Mouse (Mus musculus) retina, embryonic 14.5 days (tissue): ENCODE measurements around the gene D10Jhu81e.
"Not testable (repeated sequence)": the region's sequence is repeated elsewhere in the genome, so short reads cannot be mapped to it uniquely, and the experiment has no call there.

ENCODE experiments used
- DNase-seq: peaks from one replicate; pipeline ENCODE4 v3.0.0-alpha.2; 2015; ENCODE audit warnings: low spot score

The D10Jhu81e gene

DNA sequence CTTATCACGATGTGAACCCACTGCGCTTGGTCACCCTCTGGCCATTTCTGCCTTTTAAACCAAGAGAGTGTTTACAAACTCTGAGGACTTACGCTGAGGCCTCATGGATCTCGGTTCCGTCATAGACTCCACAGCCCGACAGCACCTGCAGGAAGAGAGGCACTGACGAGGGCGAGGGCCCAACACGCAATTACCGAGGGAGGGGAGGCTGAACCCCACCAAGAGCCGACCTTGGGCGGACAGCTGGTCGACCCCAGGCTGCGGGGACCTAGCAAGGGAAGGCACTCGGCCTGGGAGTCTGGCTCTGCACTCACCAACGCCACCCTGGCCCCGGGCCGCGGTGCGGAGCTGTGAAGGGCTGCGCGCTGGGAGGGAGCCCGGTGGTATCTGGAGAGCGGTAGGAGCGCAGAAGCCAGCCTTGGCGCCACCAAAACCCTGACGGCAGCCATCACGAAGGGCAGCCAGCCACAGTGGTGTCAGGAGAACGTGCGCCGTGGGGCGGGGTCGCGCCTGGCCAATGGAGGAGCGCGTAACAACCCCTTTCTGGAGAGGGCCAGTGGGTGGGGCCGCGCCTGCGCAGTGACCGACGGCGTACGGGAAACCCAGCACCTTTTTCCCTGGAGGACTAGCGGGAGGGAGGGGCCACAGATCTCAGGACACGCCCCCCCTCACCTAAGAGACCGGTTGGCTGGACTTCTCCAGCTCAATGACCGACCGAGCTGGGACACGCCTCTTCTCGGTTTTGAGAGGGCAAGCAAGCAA is at the start of gene D10Jhu81e:
D10Jhu81e (minus strand) TSS at position 502 of the 762 bp plus-strand sequence.
- DNase-seq: peak; percentile 99

DNA sequence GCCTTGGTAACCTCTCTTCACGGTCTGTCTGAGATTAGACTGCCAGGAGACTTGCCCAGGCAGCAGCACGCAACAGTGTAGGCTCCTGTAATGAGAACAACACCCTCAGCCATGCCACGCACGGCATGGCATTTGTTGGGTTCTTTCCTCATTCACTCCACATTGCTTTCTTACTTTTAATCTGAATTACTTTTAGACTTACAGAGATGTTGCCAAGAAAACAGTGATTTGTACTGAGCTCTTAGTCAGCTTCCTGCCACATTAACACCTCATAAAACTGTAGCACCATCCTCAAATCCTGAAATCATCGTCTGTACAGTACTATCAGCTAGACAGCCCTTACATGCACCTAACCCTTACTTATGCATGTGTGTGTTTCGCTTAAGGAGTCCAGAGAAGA is 49.0 kb upstream of the D10Jhu81e start:
- no peak for DNase-seq

DNA sequence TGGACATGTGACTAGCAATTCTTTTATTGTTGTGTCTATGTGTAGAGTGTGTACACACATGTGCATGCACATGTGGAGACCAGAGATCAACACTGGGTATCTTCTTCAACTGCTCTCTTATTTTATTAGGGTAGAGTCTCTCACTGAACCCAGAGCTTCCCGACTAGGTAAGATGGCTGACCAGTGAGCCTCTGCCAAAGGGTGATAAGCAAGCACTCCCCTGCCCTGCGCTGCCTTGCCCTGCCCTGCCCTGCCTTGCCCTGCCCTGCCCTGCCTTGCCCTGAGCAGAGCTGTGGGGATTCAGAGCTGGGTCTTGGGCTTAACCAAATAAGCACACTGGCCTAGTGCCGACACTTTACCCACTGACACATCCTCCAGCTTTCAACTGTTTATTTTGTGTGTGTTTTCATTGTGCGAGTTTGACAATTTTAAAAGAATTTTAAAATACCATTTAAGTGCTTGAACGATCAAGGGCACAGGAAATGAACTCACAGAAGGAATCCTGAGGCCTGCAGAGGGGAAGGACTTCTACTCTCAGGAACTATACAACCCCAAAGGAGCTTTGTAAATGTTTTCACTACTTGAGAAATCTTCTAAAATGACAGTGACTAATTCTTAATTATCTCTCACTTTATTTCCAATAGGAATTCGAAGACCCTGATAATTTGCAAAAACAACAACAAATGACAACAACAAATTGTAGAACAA is 46.9 kb upstream of the D10Jhu81e start:
- DNase-seq: no peak

DNA sequence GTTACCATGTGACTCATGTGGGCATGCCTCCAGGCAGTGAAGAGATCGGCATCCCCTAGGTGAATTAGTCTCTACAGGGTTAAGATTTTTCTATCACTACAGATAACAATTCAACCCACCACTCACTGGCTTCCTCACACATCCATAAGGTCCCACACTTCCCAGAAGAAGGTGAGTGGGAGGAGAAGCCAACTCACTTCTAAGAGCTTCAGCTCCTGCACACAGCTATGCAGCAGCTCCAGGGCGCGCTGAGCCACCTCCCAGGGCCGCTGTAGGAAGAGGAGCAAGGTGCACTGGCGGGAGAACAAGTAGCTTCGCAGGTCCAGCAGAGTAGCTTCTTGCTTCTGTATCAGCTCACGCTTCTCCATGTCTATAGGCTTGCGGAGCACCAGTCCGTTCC is 44.8 kb upstream of the D10Jhu81e start:
- no peak for DNase-seq

DNA sequence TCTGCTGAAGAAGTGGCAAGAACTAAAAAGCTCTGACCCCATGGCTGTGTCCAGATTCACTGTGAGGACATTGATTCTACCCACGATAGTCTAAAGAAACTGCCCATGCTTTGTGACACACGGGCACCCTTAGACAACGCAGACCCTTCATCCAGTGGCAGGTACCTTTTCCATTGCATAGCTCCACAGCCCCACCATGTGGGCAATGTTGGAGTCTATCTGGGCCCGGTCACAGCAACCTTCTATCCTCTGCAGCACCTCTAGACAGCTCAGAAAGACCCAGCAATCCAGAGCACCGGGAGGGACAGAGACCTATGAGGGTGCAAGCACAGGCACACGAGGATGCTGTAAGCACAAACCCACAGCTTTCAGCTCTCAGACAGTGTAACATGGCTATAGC is 41.7 kb upstream of the D10Jhu81e start:
- peak; percentile 29 for DNase-seq

DNA sequence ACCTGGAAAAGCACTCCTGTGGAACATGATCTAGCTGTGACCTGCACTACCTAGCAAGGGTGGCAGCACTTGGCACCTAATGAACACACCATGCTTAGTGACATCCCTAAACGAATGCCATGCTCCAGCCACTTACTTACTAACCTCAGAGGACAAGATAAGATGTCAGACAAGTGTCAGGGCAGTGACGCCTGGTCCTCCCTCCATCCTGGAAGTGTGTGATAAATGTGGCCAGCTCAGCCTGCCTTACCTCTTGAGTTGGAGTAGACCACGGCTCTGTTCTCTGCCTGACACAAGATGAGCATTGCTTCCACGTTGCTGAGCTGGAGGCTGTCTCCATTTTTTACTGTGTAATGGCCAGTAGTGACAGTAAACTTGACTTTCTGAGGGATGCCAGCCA is 31.6 kb upstream of the D10Jhu81e start:
- DNase-seq: no peak

DNA sequence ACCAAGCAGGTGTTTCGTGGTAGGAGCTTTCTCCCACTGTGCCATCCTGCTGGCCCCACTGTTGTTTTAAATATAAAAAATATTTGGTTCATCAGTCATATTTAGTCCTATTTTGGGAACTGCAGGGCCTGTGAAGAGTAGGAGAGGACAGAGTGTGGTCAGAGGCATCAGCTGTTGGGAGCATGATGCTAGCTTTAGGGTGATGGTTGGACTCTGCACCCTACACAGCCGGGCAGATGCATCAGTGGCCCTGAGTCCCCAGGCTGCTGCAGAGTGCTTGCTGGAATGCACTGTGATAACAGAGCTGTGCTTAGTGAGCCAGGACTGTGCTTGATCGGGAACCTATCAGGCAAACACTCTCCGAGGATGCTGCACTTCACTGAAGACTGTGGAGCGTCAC is 23.4 kb upstream of the D10Jhu81e start:
- no peak for DNase-seq

DNA sequence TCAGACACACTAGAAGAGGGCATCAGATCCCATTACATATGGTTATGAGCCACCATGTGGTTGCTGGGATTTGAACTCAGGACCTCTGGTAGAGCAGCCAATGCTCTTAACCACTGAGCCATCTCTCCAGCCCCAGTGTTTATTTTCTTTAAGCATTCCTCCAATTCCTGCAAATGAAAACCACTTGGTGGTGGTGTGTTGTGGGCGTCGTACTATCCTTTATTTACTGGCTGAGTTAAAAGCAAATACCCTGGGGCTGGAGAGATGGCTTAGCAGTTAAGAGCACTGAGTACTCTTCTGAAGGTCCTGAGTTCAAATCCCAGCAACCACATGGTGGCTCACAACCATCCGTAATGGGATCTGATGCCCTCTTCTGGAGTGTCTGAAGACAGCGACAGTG is 16.5 kb upstream of the D10Jhu81e start:
- not testable (repeated sequence) for DNase-seq

DNA sequence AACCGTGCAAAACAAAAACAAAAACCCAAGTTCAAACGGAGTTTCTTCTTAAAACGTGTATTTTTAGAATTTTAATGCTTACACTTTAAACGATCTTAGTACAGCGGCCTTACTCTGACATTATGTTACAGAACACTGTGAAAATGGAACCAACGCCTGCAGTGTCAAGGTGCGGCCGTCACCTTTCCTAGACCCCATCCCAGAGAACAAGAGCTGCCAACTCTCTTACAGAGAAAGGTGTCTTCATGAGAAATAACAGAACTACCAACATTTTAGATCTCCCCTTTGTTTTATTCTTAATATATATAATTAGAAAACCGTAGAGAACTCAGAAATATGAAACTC is 15.8 kb upstream of the D10Jhu81e start:
- no peak for DNase-seq

DNA sequence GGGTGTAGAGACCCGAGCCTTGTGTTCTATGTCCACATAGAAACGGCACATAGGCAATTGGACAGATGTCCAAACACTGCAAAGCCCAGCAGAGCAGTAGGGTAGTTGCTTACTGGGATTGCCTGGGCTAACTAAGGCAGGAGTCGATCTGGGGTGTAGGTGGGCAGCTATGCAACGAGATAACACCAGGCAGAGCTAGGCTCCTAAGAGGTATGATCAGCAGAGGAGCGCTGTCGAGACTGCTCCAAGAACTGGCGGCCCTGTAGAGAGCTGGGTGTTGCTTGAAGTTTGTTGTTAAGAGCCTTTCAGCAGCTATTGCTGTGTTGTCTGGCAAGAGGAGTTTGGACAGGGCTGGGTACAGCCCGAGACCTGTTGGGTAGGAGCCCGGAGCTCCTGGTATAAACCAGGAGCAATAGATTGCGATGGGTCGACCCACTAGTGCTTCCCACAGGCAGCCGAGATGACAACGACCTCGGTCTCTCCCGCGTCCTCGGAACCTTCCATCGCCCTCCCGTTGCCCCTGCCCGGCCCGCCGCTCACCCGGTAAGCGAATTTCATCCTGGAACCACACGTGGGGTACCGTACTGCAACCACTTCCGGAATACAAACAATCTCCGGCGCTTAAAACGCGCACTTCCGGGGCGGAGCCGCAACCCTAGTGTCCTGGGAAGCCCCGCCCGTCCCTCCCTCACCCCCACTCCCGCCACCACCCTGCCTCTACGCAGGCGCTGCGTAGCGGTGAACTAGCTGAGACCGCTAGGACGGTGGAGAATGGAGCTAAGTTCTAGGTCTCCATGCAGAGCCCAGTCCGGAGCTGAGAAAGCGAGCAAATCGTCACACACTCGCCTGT is 15.2 kb upstream of the D10Jhu81e start, which contains the start of gene Pwp2:
Pwp2 (minus strand) TSS at position 619 of the 850 bp plus-strand sequence.
- DNase-seq: peak; percentile 96

DNA sequence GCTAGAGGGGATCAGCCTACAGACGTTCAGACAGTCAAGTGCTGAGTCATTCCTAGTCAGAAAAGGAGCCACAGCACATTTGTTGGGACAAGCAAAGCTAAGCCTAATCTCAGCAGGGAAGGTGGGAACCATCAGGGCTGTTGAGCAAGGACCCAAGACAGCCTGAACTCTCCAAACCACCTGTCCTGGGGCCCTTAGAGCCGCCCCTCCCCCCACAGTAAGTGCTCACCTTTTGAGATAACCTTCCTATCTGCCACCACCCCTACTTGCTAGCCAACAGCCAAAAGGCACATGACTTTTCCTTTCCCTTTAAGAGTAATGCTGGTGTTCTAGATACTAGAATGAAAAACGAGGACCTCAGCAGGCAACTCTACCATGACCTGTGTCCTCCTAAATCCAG is 14.0 kb upstream of the D10Jhu81e start:
- no peak for DNase-seq

DNA sequence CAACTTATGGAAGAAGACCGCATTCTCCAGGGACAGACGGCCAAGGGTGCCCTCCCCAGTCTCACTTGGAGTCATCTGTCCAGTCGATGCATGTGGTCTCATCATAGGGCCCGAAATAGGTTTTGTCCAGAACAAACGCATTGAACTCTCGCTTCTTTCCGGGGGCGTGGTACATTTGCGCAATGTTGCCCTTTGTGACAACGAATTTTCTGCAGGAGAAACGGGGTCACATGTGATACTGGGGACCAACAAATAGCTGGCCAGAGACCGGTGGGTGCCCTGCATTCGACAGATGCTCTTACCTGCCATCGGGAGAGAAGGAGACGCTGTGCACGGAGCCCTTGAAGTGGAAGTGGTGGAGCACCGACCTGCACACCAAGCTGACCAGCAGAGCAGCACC is 12.7 kb upstream of the D10Jhu81e start:
- DNase-seq: no peak

DNA sequence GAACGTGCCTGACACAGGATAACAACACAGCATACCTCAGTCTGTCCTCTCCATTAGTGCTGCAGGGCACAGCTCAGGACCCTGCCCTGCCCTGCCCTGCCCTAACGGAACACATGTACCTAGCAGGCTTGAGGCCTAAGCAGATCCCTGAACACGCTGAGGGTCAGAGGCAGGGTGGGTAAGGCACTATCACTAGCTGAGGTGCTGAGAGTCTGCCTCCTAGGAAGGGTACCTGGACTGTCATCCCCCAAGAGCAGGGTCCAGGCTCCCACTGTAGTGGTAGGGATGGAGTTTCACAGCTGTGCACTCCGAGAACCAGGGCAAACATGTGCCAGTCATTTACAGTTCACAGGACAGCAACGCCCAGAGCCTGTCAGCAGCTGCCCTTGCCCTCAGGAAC is 4.9 kb upstream of the D10Jhu81e start:
- DNase-seq: no peak

DNA sequence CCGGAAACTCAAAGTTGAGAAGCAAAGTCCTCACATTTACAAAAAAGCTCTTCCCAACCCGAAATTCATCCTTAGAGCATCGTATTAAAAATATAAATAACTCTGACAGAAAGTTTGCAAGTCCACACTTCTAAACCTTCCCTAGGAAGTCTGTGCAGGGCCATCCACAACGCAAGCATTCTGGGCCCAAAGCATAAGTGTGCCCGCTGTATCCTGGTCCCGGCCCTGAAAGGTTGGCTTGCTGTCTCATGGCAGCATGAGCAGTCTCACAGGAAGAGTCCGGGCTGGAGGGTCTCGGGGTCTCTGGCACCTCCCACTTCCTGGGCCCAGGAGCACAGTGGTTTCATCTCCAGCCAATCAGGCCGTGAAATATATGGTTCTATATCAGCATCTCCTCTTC is 2.0 kb upstream of the D10Jhu81e start:
- no peak for DNase-seq

DNA sequence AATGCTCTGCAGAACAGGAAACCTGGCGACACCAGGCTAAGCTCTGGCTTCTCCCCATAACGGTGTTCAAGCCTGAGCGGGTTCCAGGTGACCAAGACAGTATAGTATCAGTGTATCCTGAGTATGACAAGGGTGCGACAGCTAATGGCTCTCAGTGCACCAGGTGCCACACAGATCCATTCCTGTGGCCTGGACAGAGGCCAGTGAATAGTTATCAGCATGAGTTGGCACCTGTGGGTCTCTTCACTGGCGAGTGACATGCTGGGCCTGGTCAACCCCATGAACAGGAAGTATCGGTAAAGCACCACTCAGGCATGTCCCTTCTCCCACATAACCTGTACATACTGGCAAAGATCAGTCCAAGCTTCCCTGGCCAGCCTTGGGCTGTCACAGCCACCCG is 1.5 kb upstream of the D10Jhu81e start:
- no peak for DNase-seq

DNA sequence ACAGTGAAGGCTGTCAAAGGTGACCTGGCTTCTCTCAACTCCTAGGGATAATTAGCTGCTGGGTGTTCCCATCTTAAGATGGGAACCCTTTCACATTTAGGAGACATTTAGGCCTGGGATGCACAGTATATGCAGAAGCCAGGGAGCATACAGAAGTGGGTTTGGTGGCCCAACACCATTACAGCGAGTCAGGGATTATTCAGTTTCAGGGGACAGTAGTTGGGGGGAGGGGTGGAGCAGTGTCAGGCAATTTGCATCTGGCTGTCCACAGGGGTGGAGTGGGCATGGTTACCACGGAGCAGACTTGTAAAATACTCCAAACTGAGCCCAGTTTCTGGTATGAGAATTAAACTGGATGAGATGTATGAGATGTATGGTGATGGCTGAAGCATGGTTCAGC is 863 bp upstream of the D10Jhu81e start:
- no peak for DNase-seq

DNA sequence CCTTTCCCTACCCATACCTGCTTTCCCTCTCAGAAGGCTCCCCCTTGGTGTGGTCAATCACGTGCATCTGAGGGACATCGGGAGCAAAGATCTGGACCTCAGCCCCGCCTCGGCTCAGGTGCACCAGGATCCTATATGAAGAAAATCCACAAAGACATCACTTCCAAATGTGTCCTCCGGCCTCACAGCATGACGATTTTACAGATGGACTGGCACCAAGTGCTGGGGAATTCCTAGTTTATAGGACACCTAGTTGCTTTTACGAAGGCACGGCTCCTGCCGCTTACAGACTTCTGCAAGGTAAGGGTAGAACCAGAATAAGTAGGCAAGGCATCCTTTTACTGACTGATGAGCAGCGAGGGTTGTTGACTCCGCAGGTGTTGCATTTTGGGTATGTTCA is 790 bp downstream of the D10Jhu81e start:
- DNase-seq: no peak

DNA sequence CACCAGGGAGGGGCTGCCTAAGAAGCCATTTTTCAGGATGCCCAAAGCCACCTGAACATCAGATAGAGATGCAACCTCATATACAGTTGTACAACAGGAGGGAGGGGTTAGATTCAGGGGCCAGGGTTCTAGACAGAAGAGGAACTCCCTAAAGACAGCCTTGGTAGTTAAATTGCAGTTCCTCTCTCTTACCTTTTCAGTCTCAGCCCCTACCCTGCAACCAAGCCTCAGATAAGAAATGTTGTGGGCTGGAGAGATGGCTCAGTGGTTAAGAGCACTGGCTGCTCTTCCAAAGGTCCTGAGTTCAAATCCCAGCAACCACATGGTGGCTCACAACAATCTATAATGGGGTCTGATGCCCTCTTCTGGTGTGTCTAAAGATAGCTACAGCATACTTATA is 1.8 kb downstream of the D10Jhu81e start:
- DNase-seq: no peak

DNA sequence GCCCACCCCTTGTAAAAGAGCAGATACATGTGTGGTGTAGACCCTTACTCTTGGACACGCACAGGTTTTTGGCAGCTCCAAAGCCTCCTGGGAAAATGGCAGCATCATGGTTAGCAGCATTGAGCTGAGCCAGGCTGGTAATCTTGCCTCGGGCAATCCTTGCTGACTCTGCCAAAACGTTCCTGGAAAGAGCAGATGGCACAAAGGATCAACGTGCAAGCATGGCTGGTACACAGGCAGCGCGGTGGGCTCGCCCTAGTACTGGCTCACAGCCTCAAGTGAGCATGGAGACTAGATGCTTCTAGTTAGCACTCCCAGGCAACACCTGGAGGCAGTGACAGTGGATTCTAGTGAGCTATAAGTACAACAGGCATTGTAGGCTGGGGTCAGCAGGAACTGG is 2.2 kb downstream of the D10Jhu81e start:
- DNase-seq: no peak

DNA sequence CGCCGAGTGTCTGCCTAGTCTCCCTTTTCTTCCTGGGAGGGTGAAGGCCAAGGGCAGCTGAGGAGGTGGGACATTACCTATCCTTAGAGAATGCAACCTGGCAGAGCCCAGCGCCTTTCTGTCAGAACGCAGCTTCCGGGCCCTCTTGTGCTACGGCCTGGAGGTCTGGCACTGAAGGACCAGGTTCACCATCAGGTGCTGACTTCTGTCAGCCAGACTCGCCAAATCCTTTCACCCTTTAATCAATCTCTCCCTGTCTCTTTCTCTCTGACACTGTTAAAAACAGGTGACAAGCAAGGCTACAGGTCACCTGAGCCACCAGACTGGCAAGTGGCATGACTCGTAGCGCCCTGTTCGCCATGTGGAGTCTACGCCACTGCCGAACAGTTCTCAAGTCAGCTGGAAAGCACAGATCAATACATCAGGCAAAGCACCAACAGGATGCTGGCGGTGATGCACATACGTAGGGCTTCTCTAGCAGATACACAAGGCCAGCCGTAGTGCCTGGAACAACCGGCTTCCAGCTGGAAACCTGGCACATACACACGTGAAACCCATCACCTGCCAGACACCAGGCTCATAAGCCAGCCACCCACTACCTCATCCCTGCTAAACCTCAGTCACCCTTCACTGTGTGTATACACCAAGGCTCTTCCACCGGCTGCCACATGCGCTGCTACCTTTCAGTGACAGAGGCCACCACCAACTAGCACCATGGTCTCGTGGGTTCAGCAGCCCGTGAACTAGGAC is 4.2 kb downstream of the D10Jhu81e start:
- DNase-seq: no peak

DNA sequence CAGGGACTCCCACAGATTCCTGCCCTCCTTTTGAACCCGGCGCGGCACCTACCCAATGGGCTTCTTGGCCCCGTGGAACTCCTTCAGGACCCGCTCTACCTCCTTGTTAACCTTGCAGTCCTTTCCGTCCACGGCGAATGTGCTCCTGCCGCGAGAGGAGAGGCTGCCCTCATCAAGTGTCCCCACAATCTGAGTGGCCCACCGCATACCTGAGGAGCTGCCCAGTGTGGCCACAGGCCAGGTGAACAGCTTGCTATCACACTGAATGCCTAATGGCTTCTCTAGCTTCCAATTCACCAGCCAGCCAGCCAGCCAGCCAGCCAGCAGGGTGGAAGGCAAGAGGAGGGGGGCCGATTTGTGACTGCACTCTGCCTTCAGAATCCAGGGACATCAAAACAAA is 4.8 kb downstream of the D10Jhu81e start:
- DNase-seq: no peak

DNA sequence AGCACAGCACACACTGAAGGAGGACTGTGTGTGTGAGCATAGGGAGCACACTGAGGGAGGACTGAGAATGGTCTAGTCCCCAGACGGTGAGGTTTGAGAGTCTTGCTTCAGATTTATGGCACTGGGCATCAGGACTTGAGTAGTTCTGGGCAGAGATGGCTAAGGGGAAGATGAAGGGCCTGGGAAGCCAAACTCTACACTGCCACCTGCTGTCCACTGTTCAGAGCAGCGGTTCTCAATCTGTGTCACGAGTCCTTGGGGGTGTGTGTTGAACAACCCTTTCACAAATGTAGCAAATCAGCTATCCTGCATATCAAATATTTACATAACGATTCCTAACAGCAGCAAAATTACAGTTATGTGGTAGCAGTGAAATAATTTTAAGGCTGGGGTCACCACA is 5.7 kb downstream of the D10Jhu81e start:
- DNase-seq: peak; percentile 83
